Mouse (Mus musculus) heart, adult 2 months (tissue): ENCODE data around the gene Ripply1. TPM values are rescaled to one million over a fixed set of nuclear protein-coding genes. Genes with fewer than 3 reads are reported as not detected.

Source experiments
- DNase-seq, 2 experiments: peaks; one replicate each; pipeline ENCODE4 v3.0.0; 2021
- H3K27ac ChIP-seq: fragments of 200-600 bp; 2 replicates; pipeline ENCODE4 v1.8.1; 2022
- H3K27me3 ChIP-seq: fragments of 200-500 bp; 2 replicates; pipeline ENCODE4 v1.6.1; 2012; ENCODE audit warnings: mild to moderate bottlenecking, low read length, inconsistent platforms, mixed read lengths; ENCODE audit not compliant: control insufficient read depth, insufficient read depth
- H3K36me3 ChIP-seq: fragments of 200-500 bp; 2 replicates; pipeline ENCODE4 v1.6.1; 2012; ENCODE audit warnings: low read length, inconsistent platforms; ENCODE audit not compliant: control insufficient read depth, insufficient read depth
- H3K4me1 ChIP-seq: fragments of 200-500 bp; 2 replicates; pipeline ENCODE4 v1.6.1; 2011; ENCODE audit warnings: low read length; ENCODE audit not compliant: control insufficient read depth, insufficient read depth
- H3K4me3 ChIP-seq: fragments of 200-600 bp; 2 replicates; pipeline ENCODE4 v1.8.1; 2022
- H3K79me2 ChIP-seq: fragments of 200-500 bp; replicated peaks from 2 replicates; pipeline ENCODE4 v1.6.1; 2012; ENCODE audit warnings: mild to moderate bottlenecking, inconsistent platforms, low read length, moderate library complexity, mixed read lengths; ENCODE audit not compliant: control insufficient read depth, insufficient read depth
- H3K9ac ChIP-seq: fragments of 200-500 bp; 2 replicates; pipeline ENCODE4 v1.6.1; 2012; ENCODE audit warnings: low read depth, mild to moderate bottlenecking, control low read depth, inconsistent platforms, low read length, mixed read lengths
- CTCF ChIP-seq: fragments of 200-600 bp; IDR thresholded peaks from 2 replicates; pipeline ENCODE4 v1.8.1; 2022; ENCODE audit warnings: antibody characterized with exemption, mild to moderate bottlenecking, moderate library complexity
- EP300 ChIP-seq: fragments of 200-500 bp; IDR thresholded peaks from 2 replicates; pipeline ENCODE4 v1.6.1; 2011; ENCODE audit warnings: low read depth, low read length, control low read depth; ENCODE audit not compliant: insufficient read depth
- POLR2A ChIP-seq: fragments of 200-500 bp; IDR thresholded peaks from 2 replicates; pipeline ENCODE4 v1.6.1; 2011; ENCODE audit warnings: mild to moderate bottlenecking, low read depth, low read length, control low read depth; ENCODE audit not compliant: insufficient read depth
- WGBS: fragments of 180-500 bp; shearing (Covaris S2); methylation state at CpG from one replicate; pipeline ENCODE4 v1.1.7; 2018; 5-methylcytosine and 5-hydroxymethylcytosine counted together
- intact Hi-C: fragments of 180-260 bp; cut with DNase I; formaldehyde crosslinking; loops from one replicate; pipeline ENCODE4 v1.15.1; 2025
- polyA plus RNA-seq: library from polyadenylated mRNA; depleted of rRNA; stranded (reverse); fragments of >200 nt; gene quantifications from 2 replicates; pipeline ENCODE4 v1.2.3, GENCODE M21; 2012
- total RNA-seq, 2 experiments: library from RNA; stranded (reverse); gene quantifications; 2 replicates each; pipeline ENCODE4 v1.2.3; 2021

Ripply1 gene
- total and polyA plus RNA-seq, 3 experiments, result not detected

- Histone ChIP-seq H3K27ac (no peak overlapping the region), H3K4me3 (no peak overlapping the region), H3K4me1 (no peaks in the 10 kb centered on the region), H3K27me3 (no peaks in the 10 kb centered on the region), H3K9ac (no peak overlapping the region), H3K36me3 (no peaks in the 10 kb centered on the region), H3K79me2 (no peaks in the 10 kb centered on the region)
- TF ChIP-seq POLR2A, result no peak
- TF ChIP-seq CTCF, result no peak
- no peak for TF ChIP-seq EP300
- no peak for DNase-seq
- intact Hi-C loops, result no loop called here
- 69% methylated on average over 9 of the region's 9 CpGs for WGBS
Observed at GRCm38 (mm10) chrX:139813299-139814002, 31.3 kb upstream of the Ripply1 start.

GRCm38 (mm10) chrX:139812636-139813298, 30.6 kb upstream of the Ripply1 start:
- H3K27me3 ChIP-seq, result no peaks in the 10 kb centered on the region
- no peak for DNase-seq
- 61% methylated on average over 3 of the region's 3 CpGs for WGBS
- H3K36me3 ChIP-seq, result no peaks in the 10 kb centered on the region
- H3K9ac ChIP-seq, result no peak overlapping the region
- H3K4me1 ChIP-seq, result no peaks in the 10 kb centered on the region
- TF ChIP-seq CTCF, result no peak
- no peak for TF ChIP-seq POLR2A
- no peak for TF ChIP-seq EP300
- H3K4me3 ChIP-seq, result no peak overlapping the region
- H3K27ac ChIP-seq, result no peak overlapping the region
- H3K79me2 ChIP-seq, result no peaks in the 10 kb centered on the region
- intact Hi-C loops, result no loop called here

DNA sequence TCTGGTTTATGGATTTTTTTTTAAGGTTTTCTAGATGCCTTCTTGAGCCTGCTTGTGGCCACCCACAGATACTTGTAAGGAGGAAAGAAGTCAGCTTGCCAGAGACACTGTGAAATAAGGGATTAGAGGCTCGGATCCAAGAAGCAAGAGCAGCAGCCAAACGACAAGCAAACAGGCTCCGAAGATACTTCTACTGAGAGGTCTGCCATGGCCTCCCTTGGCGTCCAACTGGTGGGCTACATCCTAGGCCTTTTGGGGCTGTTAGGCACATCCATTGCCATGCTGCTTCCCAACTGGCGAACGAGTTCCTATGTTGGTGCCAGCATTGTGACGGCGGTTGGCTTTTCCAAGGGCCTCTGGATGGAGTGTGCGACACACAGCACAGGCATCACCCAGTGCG, 26.3 kb upstream of the Ripply1 start:
- Histone ChIP-seq H3K27ac (no peak overlapping the region), H3K4me1 (no peaks in the 10 kb centered on the region), H3K27me3 (no peaks in the 10 kb centered on the region), H3K9ac (no peak overlapping the region), H3K79me2 (no peaks in the 10 kb centered on the region), H3K4me3 (no peak overlapping the region), H3K36me3 (no peaks in the 10 kb centered on the region)
- WGBS, result 77% methylated on average over 10 of the region's 10 CpGs
- TF ChIP-seq CTCF, result no peak
- intact Hi-C loops, result no loop called here
- DNase-seq, result no peak

DNA sequence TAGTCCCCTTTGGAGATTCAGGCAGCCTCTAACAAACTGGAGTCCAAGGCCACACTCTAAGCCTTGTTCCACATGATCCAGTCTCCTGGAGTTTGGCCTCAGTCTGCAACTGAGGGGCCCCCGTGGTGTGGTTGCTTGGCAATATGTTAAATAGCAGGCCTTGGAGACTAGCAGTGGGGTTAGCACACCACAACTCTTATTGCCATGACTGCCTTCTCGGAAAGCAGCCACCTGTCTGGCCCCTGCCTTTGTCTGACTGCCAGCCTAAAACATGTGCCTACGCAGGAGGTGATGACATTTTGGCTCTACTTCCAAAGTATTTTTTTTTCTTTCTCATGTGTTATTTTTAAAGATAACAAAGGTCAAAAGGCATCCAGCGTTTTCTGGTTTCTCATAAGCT, 25.9 kb upstream of the Ripply1 start:
- WGBS, result 51% methylated on average over 4 of the region's 4 CpGs
- Histone ChIP-seq H3K4me1 (no peaks in the 10 kb centered on the region), H3K9ac (no peak overlapping the region), H3K27ac (no peak overlapping the region), H3K4me3 (no peak overlapping the region), H3K27me3 (no peaks in the 10 kb centered on the region), H3K36me3 (no peaks in the 10 kb centered on the region), H3K79me2 (no peaks in the 10 kb centered on the region)
- intact Hi-C loops, result no loop called here
- TF ChIP-seq POLR2A (no peak), CTCF (no peak), EP300 (no peak)
- DNase-seq, result no peak

DNA sequence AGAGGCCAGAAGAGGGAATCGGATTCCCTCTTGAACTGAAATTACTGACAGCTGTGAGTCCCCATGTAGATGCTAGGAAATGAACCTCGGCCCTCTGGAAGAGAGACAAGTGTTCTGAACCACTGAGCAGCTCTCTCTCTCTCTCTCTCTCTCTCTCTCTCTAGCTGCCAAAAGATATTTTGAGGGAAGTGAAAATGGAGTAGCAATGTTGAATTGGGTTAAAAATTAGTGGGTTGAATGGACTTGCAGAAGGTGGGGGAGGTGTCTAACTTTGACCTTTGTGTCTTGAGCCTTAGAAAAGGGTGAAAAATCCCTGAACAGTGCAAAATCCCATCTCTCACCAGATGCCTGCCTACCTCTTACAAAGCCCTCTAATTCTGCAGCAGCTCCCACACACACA, 25.2 kb upstream of the Ripply1 start:
- TF ChIP-seq CTCF (no peak), POLR2A (no peak), EP300 (no peak)
- no peak overlapping the region for H3K4me3 ChIP-seq
- H3K79me2 ChIP-seq, result no peaks in the 10 kb centered on the region
- H3K27ac ChIP-seq, result no peak overlapping the region
- intact Hi-C loops, result no loop called here
- no peak for DNase-seq
- no peak overlapping the region for H3K9ac ChIP-seq
- H3K27me3 ChIP-seq, result no peaks in the 10 kb centered on the region
- no peaks in the 10 kb centered on the region for H3K36me3 ChIP-seq
- H3K4me1 ChIP-seq, result no peaks in the 10 kb centered on the region
- 69% methylated on average over 2 of the region's 2 CpGs for WGBS

- Histone ChIP-seq H3K27ac (no peak overlapping the region), H3K9ac (no peak overlapping the region), H3K79me2 (no peaks in the 10 kb centered on the region), H3K36me3 (no peaks in the 10 kb centered on the region), H3K27me3 (no peaks in the 10 kb centered on the region), H3K4me3 (no peak overlapping the region), H3K4me1 (no peaks in the 10 kb centered on the region)
- intact Hi-C loops, result no loop called here
- no peak for TF ChIP-seq EP300
- no peak for TF ChIP-seq CTCF
- no peak for TF ChIP-seq POLR2A
- DNase-seq, result no peak
- 92% methylated on average over 4 of the region's 4 CpGs for WGBS
Observed at GRCm38 (mm10) chrX:139805918-139806317, 23.8 kb upstream of the Ripply1 start.
